Mouse (Mus musculus) hematopoietic multipotent progenitor cell, adult 10-12 weeks (in vitro differentiated cells): ENCODE measurements around the gene E430018J23Rik. TPM values are rescaled to one million over a fixed set of nuclear protein-coding genes. Genes with fewer than 3 reads are reported as not detected.

ENCODE experiments used
- polyA plus RNA-seq: library from polyadenylated mRNA; stranded (reverse); fragments of >175 nt; gene quantifications from 2 replicates; pipeline ENCODE4 v1.2.3, GENCODE M21; 2012; ENCODE audit warnings: low replicate concordance

The E430018J23Rik gene
- polyA plus RNA-seq, result 5.7 and 9.3 TPM in 2 replicates

GRCm38 (mm10) chr7:127393157-127393943 lies at the start of gene E430018J23Rik:
Gene E430018J23Rik, minus strand, starts transcription at chr7:127393629.

GRCm38 (mm10) chr7:127421388-127422191 lies 28.2 kb upstream of the E430018J23Rik start, which contains the start of gene Zfp688:
Gene Zfp688, minus strand, starts transcription at chr7:127422068.

GRCm38 (mm10) chr7:127406002-127406987 lies 12.9 kb upstream of the E430018J23Rik start, which contains the start of gene Zfp764:
Gene Zfp764, minus strand, starts transcription at chr7:127406822.

GRCm38 (mm10) chr7:127386641-127387392 lies 6.6 kb downstream of the E430018J23Rik start, which contains the start of gene 9130019O22Rik:
Gene 9130019O22Rik, minus strand, starts transcription at chr7:127387166.

DNA sequence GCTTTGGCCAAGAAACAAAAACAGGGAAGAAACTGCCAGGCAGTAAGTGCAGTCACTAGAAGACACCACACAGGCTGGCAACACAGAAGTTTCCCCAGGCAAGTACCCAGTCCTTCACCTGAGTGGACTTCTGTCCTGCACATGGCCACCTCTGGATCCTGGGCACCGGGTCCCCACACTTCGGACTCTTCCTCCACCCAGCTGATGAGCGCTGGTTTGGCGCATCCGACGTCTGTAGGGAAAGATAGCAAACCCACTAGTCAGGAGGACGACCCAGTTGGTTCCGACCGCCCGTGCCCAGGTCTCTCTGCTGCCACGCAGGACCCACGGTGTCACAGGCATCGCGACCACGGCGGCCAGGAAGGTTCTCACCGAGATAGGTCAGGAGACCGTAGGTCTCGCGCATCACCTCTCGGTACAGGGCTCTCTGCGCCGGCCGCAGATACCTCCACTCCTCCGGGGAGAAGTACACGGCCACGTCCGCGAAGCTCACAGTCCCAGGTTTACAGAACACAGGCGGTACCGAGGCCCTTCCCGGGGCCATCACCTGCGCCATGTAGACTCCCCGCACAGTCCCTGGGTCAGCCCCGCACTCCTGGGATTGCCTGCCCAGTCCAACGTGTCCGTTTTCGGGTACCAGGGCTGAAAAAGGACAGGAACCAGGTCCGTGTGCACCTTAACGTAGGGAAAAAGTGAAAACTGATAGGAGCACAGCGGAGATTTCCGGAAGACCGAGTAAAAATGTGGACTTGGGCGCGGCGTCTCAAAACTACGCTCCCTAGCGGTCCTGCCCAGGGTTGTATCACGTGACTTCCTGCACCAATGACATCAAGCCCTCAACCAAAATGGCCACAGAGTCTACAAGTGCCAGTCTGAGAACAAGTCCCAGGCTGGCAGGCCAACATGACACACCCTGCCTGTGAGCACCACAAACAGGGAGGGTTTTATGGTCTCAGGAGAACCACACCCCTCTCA lies 17.9 kb downstream of the E430018J23Rik start, which contains the start of gene Zfp747:
TSS of gene Zfp747 (minus strand) at position 780 of the 975 bp plus-strand sequence.

DNA sequence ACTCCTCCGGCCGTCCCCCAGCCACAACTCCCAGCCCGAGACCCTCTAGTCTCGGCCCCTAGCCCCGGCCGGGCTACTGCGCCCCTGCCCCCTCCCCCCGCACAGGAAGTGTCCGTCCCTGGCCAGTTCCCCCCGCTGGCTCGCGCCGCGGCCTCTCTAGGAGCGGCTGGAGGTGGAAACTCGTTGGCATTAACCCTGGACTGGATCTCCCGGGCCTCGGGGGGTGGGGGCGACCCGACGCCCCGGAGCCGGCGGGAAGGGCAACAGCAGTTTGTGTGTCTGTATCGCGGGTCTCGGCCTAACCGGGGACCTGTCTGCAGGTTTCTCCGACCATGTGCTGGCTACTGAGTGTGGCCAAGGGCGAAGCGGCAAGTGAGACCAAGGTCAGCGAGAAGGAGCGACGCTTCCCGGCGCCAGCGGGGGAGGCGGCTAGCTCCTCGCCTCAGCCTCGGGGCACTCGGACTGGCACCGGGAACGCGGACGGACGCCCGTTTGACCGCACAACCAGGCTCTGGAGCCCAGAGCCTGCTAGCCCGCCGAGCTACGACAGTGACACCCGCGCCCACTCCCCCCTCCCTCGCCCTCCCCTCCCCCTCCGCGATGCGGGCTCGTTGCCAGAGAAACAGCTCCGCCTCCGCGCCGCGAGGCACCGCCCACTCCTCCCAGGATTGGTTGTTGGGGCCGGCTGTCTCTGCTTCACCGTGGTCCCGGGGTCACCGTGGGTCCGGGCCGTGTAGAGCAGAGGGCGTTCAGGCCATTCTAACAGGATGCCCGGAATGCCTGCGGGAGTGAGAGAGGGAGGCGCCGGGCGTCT lies 47.7 kb downstream of the E430018J23Rik start, which contains the start of gene Zfp768:
TSS of gene Zfp768 (minus strand) at position 78 of the 814 bp plus-strand sequence.

Other genes starting within 250 kb of the E430018J23Rik start
- 63.2 and 81.0 TPM in 2 replicates for gene Cd2bp2, start 197.6 kb downstream of the E430018J23Rik start, polyA plus RNA-seq
- gene Tbc1d10b, start 185.2 kb downstream of the E430018J23Rik start, polyA plus RNA-seq, result 48.8 and 114 TPM in 2 replicates
- 3.8 TPM in 1 of 2 replicates, not detected in the other for gene Mylpf, start 184.7 kb downstream of the E430018J23Rik start, polyA plus RNA-seq
- gene Zfp553, start 160.6 kb downstream of the E430018J23Rik start, polyA plus RNA-seq, result 19.8 and 21.6 TPM in 2 replicates
- 741 and 939 TPM in 2 replicates for gene Sept1, start 160.5 kb downstream of the E430018J23Rik start, polyA plus RNA-seq
- gene Zfp771, start 149.4 kb downstream of the E430018J23Rik start, polyA plus RNA-seq, result 30.4 and 62.4 TPM in 2 replicates
- 11.9 and 40.3 TPM in 2 replicates for gene Dctpp1, start 132.9 kb downstream of the E430018J23Rik start, polyA plus RNA-seq
- gene Sephs2, start 119.6 kb downstream of the E430018J23Rik start, polyA plus RNA-seq, result 18.3 and 56.1 TPM in 2 replicates
- gene Itgal, start 97.4 kb downstream of the E430018J23Rik start, polyA plus RNA-seq, result 65.9 and 91.0 TPM in 2 replicates
- 11.8 and 12.1 TPM in 2 replicates for gene Zfp768, start 48.0 kb downstream of the E430018J23Rik start, polyA plus RNA-seq
- 6.0 and 8.8 TPM in 2 replicates for gene Zfp747, start 17.6 kb downstream of the E430018J23Rik start, polyA plus RNA-seq
- 1.1 and 1.4 TPM in 2 replicates for gene 9130019O22Rik, start 6.5 kb downstream of the E430018J23Rik start, polyA plus RNA-seq
- gene Zfp764, start 13.2 kb upstream of the E430018J23Rik start, polyA plus RNA-seq, result 2.3 and 3.1 TPM in 2 replicates
- gene Zfp688, start 28.4 kb upstream of the E430018J23Rik start, polyA plus RNA-seq, result 25.8 and 61.8 TPM in 2 replicates
- gene Zfp689, start 55.5 kb upstream of the E430018J23Rik start, polyA plus RNA-seq, result 13.2 and 16.8 TPM in 2 replicates
- 140 and 180 TPM in 2 replicates for gene Prr14, start 66.0 kb upstream of the E430018J23Rik start, polyA plus RNA-seq
- 733 and 1,419 TPM in 2 replicates for gene Fbrs, start 85.6 kb upstream of the E430018J23Rik start, polyA plus RNA-seq
- gene Srcap, start 118.4 kb upstream of the E430018J23Rik start, polyA plus RNA-seq, result 63.6 and 79.8 TPM in 2 replicates
- 39.4 and 48.5 TPM in 2 replicates for gene Gm42715, start 126.0 kb upstream of the E430018J23Rik start, polyA plus RNA-seq
- 0.69 and 5.4 TPM in 2 replicates for gene Tmem265, start 167.8 kb upstream of the E430018J23Rik start, polyA plus RNA-seq
- 32.2 and 89.3 TPM in 2 replicates for gene Phkg2, start 179.7 kb upstream of the E430018J23Rik start, polyA plus RNA-seq
- gene Ccdc189, start 195.0 kb upstream of the E430018J23Rik start, polyA plus RNA-seq, result 2.1 and 3.3 TPM in 2 replicates
- 49.1 and 52.5 TPM in 2 replicates for gene Rnf40, start 195.1 kb upstream of the E430018J23Rik start, polyA plus RNA-seq
- gene Zfp629, start 222.2 kb upstream of the E430018J23Rik start, polyA plus RNA-seq, result 11.0 and 18.9 TPM in 2 replicates